Mouse (Mus musculus): ENCODE measurements at regions not wholly inside any gene's neighbourhood (a gene's known extent, or its start where the extent isn't known, plus 50 kb on each side); places are given as distances from the start of the nearest gene placed in this dataset.

DNA sequence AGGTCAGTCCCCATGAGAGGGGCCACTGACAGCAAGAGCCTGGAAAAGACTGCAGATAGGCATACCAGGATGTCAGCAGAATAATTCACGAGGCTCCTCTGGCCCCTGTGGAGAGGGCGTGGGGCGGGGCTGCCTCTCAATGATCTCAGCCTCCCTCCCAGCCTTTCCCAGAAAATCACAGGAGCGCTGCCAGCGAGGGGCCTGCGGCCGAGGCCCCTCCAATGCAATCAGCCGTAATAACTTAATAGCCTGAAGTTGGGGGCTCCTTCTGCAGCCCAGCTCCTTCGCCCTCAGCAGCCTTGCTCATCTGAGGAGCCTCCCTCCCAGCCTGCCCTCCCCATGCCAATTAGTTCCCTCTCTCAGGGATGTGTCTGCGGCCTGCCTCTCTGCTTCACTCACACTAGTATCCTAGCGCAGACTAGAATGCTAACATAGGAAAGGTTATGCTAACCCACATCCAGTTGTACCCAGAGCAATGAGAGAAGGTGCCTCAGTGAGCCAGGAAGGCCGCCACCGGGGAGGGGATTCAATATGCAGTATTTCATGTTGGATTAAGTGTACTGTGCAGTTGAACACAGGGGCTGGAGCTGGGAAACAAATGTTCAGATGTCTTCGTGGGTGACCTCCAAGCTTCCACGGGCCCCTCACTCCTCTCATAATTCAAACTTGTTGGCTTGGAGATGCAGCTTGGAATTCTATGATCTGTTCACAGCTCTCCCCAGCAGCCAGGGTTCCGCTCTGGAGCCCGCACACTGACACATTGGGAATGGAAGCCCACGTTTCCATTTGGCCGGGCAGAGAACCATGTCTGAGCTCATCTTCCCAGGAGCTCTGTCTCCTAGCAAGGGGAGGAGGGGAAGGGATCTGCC lies 67.5 kb upstream of the Stx16 start:
- peak; percentile 64 for DNase-seq

DNA sequence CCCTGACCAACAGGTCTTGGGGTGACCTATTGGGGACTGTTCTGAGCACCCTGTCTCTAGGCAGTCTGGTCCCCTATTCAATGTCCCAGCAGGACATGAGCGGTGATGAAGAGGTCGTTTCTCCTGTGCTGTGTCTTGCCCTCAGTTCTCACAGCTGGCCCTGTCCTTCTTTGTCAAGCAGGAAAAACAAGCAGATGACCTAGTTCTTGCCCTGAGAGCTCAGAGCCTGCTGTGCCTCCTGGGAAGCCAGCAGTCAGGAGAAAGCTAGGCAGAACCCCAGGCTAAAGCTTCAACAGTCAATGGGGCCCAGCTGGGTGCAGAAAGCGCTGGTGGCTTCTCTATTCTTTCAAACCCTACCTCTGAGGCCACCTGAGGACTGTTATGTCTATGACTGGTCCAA lies 66.1 kb upstream of the Stx16 start:
- no peak overlapping the region for H3K4me3 ChIP-seq
- intact Hi-C loops (cut with DNase I) = no loop called here

More for the DNA sequence above, 67.5 kb upstream of the Stx16 start:
- Histone ChIP-seq H3K27ac (peak overlapping the region; percentile 72), H3K4me3 (no peak overlapping the region)
- TF ChIP-seq CTCF (IDR thresholded peaks at IDR 0.05) = no peak
- intact Hi-C loops (cut with DNase I) = no loop called here

DNA sequence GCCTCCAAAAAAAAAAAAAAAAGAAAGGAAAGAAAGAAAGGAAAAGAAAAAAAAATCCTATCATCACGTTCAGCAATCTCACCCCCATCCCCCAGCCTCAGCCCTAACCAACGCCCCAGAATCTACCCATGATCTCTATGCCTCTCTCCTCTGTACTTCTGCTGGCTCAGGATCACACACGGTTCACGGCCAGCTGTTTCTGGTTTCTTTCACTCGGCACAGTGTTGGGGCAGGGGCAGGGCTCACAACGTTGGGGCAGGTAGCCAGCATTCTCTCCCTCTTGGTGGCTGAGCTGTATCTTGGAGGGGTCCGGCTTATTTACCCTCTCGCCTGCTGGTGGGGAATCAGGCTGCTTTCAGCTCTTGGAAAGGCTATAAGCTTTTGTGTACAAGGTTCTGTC lies 64.7 kb upstream of the Stx16 start:
- Histone ChIP-seq H3K27ac (no peak overlapping the region), H3K4me3 (no peak overlapping the region)
- no peak for TF ChIP-seq CTCF (IDR thresholded peaks at IDR 0.05)
- intact Hi-C loops (cut with DNase I) = no loop called here
- DNase-seq = no peak

More for the DNA sequence above, 66.1 kb upstream of the Stx16 start:
- no peak for TF ChIP-seq CTCF (IDR thresholded peaks at IDR 0.05)
- peak; percentile 34 for DNase-seq
- H3K27ac ChIP-seq = peak overlapping the region; percentile 43

DNA sequence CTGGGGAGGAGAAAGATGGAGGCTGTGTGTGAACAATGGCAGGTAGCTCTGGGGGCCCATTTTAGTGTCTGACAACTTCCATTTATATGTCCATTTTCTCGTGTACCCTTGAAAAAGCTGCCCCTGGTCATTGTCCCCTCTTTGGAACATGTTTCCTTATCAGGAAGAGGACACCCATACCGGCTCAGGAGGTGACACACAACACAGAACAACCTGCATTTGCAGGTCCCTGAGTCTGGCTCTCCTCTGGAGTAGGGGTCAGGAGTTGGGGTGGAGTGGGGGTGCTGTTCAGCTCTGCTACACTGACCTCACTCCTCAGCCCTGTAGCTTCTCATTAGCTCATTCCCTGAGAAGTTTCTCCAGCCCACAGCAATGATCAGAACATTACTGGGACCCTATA lies 61.7 kb upstream of the Stx16 start:
- H3K27ac ChIP-seq = no peak overlapping the region
- no peak overlapping the region for H3K4me3 ChIP-seq
- intact Hi-C loops (cut with DNase I) = no loop called here
- TF ChIP-seq CTCF (IDR thresholded peaks at IDR 0.05) = no peak
- DNase-seq = no peak

DNA sequence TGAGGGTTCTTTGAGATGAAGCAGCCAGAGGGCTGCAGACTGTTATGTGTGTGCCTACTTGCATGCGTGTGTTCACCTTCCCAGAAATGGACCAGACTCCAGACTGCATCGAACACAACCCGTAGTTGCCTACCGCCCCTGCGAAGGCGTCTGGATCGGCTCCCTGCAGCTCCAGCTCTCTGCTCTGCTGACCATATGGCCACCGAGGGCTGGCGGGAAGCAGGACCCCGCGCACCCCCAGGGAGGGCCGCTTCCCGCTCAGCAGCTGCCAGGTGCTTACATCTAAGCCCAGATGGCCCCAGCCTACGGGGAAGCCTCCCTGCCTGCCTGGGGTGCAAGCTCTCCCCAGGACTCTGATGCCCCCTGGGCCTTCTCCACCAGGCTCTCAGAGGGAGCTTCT lies 60.8 kb upstream of the Stx16 start:
- DNase-seq = no peak
- H3K4me3 ChIP-seq = no peak overlapping the region
- no peak overlapping the region for H3K27ac ChIP-seq
- intact Hi-C loops (cut with DNase I) = no loop called here
- no peak for TF ChIP-seq CTCF (IDR thresholded peaks at IDR 0.05)

DNA sequence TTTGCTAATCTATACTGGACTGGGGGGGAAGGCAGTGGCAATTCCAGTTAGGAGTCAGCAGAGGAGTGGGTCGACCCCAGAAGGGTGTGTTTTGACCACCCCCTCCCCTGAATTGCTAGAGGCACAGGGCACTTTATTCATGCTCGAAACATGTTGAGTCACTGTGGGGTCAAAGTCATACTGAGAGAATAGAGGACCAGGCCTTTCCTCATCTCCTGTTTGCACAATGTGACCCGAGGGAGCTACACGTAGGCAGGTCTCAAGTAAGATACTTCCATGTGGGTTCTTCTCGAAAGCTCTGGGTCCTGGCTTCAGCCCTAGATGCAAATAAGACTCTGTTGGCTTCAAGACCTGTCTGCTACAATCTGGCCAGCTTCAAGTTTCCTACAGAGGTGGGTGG lies 60.0 kb upstream of the Stx16 start:
- H3K27ac ChIP-seq = no peak overlapping the region
- DNase-seq = no peak
- no peak for TF ChIP-seq CTCF (IDR thresholded peaks at IDR 0.05)
- intact Hi-C loops (cut with DNase I) = no loop called here
- no peak overlapping the region for H3K4me3 ChIP-seq

DNA sequence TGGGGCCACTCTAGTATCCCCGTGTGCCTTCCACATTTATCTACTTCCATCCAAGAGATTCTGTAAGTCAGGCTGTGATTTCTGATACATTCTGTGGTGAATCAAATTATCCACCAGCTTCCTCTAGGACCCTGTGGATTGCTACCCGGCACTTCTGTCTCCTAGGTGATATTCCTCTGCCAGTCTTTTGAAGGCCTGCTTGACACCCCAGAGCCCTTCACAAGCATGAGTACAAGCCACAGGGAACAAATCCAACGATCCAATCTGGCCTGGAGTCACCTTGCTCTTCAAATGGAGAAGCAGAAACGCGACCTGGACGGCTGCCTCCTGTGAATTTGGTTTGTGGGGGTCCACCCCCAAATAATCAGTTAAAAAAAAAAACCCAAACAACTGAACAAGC lies 59.1 kb upstream of the Stx16 start:
- no peak for DNase-seq
- Histone ChIP-seq H3K4me3 (no peak overlapping the region), H3K27ac (no peak overlapping the region)
- intact Hi-C loops (cut with DNase I) = no loop called here
- TF ChIP-seq CTCF (IDR thresholded peaks at IDR 0.05) = no peak

DNA sequence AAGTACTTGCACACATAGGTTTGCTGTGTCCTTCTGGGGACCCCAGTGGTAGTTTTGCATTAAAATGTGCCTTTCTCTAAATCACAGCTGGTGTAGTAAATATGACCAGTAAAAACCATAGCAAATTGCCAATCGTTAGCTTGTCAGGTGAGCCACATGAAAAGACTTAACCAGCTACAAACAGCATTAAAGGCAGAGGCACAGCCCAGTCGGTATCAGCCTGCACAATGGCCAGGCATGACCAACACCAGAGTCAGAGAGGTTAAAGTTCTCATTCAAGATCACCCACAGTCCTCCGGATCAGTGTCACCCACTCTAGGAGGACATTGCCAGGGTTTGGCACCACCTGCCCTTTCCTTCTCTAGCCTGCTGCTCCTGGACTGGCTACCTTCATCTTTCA lies 58.5 kb upstream of the Stx16 start:
- TF ChIP-seq CTCF (IDR thresholded peaks at IDR 0.05) = no peak
- Histone ChIP-seq H3K27ac (no peak overlapping the region), H3K4me3 (no peak overlapping the region)
- intact Hi-C loops (cut with DNase I) = no loop called here
- DNase-seq = no peak

DNA sequence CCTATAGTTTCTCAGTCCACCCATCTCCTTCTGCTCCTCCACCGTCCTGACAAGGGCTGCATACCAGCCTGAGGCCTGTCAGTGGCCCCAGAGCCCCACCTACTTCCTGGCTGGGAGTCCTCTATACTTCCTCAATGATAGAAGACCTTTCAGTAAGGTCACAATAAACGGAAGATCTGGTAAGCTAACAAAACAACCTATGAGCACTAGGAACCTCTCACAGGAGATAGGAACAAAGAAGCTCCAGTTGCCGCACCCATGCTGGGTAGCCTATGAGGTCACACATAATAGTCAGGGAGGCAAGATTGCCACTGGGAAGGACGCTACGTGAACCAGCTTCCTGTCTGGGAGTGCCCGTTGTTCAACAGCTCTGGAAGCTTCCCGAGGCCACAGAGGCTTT lies 58.1 kb upstream of the Stx16 start:
- no peak for DNase-seq
- intact Hi-C loops (cut with DNase I) = no loop called here
- no peak for TF ChIP-seq CTCF (IDR thresholded peaks at IDR 0.05)
- Histone ChIP-seq H3K27ac (no peak overlapping the region), H3K4me3 (no peak overlapping the region)

DNA sequence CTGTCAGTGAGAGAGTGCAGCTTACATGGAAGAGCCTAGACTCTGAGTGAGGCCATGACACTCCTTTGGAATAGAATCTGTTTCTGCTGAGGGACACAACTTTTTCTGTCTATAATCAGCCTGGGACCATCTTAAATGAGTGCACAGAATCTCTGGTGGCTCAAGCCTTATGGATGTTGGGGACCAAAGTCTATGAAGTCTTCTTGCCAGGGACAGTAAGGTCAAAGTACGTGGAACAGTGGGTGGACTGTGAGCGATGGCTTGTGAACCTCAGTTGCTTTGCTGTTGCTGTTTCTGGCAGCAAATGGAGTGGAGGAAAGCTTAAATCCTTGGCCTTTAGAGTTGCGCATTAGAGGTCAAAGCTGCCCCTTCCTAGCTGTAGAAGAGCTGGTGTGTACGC lies 57.1 kb upstream of the Stx16 start:
- no peak for DNase-seq
- TF ChIP-seq CTCF (IDR thresholded peaks at IDR 0.05) = no peak
- intact Hi-C loops (cut with DNase I) = no loop called here
- no peak overlapping the region for H3K4me3 ChIP-seq
- H3K27ac ChIP-seq = no peak overlapping the region

DNA sequence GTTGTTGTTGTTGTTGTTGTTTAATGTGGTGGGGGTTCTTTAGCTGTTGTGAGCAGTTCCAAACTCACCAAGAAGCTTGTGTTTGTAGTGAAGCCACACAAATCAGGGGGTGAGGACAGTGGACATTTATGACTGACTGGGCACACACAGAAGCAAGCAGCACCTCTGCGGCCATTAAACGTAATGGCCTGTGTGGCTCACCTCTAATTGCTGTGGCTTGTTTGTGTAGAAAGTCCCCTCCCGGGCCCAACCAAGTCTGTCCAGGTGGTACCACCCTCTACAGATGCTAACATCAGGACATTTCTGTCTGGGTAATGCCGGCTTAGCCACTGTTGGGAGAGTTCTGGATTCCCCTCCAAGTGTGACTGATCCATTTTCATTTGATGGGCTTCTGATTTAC lies 56.1 kb upstream of the Stx16 start:
- TF ChIP-seq CTCF (IDR thresholded peaks at IDR 0.05) = no peak
- intact Hi-C loops (cut with DNase I) = no loop called here

DNA sequence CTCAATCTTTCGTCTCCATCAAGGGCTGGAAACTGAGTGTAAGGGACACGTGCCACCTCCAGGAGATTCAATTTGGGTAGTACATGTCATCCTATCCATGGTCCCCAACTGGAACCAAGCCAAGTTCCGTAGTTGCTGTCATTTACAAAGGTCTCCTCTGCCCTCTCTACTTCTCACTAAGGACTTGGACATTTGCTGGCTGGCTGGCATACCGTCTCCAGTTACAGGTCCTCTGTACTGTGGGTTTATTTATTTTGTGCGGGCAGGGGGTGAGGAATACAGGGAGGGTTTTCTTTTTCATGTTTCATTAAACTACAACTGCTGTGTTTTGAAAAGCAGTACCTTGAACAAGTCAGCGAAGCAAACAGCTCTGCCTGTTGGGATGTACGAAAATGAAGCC lies 55.7 kb upstream of the Stx16 start:
- Histone ChIP-seq H3K27ac (no peak overlapping the region), H3K4me3 (no peak overlapping the region)
- DNase-seq = no peak
- no peak for TF ChIP-seq CTCF (IDR thresholded peaks at IDR 0.05)
- intact Hi-C loops (cut with DNase I) = no loop called here

More for the DNA sequence above, 56.1 kb upstream of the Stx16 start:
- H3K27ac ChIP-seq = no peak overlapping the region
- no peak overlapping the region for H3K4me3 ChIP-seq
- no peak for DNase-seq

DNA sequence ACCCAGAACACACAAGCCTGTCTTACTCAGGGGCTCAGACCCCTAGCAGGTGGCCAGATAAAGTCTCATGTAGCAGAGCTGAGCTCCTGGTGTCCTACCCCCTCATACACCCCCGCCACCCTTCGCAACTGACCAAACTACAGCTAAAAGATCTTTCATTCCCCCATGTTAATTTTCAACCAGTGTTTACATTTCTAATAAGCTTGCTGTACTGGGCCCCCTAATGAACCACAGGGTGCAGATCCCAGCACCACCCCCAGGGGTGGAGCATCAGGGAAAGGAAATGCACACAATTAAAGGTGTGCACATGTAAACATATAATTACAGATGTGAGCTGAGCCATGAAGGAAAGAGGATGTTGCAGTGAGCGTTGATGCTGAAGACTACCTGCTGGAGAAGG lies 54.6 kb upstream of the Stx16 start:
- intact Hi-C loops (cut with DNase I) = no loop called here
- no peak for TF ChIP-seq CTCF (IDR thresholded peaks at IDR 0.05)
- DNase-seq = no peak
- Histone ChIP-seq H3K4me3 (no peak overlapping the region), H3K27ac (no peak overlapping the region)

DNA sequence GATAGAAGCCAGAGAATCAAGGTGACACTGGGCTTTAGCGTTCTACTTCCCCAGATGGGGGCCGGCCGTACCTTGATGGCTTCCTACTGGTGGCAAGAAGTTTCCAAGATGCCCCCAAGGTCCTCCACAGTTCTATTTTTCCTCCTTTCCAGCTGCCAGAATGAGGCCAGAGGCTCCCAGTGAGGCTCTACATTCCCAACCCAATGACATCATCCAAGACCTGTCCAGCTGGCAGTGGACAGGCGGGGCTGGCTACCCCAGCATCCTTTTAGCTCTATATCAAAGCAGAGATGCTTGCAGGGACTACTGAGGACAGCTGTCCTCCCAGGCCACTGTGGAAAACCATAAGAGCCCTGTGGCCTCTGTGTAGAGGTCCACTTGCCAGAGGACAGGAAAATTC lies 53.8 kb upstream of the Stx16 start:
- TF ChIP-seq CTCF (IDR thresholded peaks at IDR 0.05) = no peak
- intact Hi-C loops (cut with DNase I) = no loop called here
- peak; percentile 68 for DNase-seq
- Histone ChIP-seq H3K4me3 (no peak overlapping the region), H3K27ac (no peak overlapping the region)
